Mouse (Mus musculus): ENCODE results near the gene Tnfrsf13c.

GRCm38 (mm10) chr15:82202086-82202485, 22.1 kb downstream of the Tnfrsf13c start:
- TF ChIP-seq GATA1 (IDR thresholded peaks at IDR 0.05; ENCODE audit: low read length) (no peak), TAL1 (IDR thresholded peaks at IDR 0.05; ENCODE audit: low read length) (no peak)

Measured in erythroblast, embryonic 14.5 days (primary cell).